Mouse (Mus musculus) activated CD4-positive, CD25-positive, alpha-beta regulatory T cell, adult 9 weeks (primary cell): ENCODE results near the gene Msh2. TPM values are rescaled to one million over a fixed set of nuclear protein-coding genes. Genes with fewer than 3 reads are reported as not detected.

Experiments used
- polyA plus RNA-seq: library from polyadenylated mRNA; unstranded; fragments of 100-300 nt; shearing (Covaris generic); gene quantifications from one replicate; pipeline ENCODE4 v1.2.1, GENCODE M21; 2017

The Msh2 gene
- 77.5 TPM for polyA plus RNA-seq

DNA sequence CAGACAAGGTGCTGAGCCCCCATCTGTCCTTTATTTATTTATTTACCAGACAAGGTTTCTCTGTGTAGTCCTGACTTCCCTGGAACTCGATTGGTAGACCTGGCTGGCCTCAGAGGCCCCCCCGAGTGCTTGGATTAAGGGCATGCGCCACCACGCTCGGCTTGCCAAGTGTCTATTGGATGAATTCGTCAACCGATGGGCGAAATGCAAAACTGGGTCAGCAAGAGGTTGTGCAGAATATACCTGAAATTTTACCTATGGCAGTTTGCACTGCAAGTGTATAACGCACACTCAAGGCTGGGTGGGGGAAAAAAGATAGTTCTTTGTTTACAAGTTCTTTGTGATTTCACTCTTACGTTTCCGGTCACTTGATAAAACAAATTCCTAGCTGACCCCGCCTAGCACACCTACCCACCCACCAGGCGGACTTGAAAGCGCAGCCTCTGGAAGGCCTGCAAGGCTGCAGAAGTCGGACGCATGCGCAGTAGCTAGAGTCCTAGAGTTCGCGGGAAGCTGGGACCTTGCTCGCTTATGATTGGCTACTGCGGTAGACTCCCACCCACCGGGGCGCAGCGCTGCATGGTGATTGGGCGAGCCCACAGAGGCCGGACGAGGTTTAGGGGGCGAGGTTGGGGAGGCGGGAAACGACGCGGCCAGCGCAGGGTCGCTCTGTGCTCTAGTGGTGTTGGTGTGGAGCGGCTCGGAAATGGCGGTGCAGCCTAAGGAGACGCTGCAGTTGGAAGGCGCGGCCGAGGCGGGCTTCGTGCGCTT lies at the start of gene Msh2:
Msh2 (plus strand) TSS at position 441 of the 771 bp plus-strand sequence.

Other genes with a start within 250 kb of the Msh2 start
- gene Stpg4, start 244.6 kb upstream of the Msh2 start, polyA plus RNA-seq: not detected
- 578 TPM for gene Calm2, start 225.4 kb upstream of the Msh2 start, polyA plus RNA-seq
- 4.0 TPM for gene Epcam, start 36.4 kb upstream of the Msh2 start, polyA plus RNA-seq
- not detected for gene Kcnk12, start 125.7 kb downstream of the Msh2 start, polyA plus RNA-seq
- not detected for gene Rpl36-ps4, start 248.6 kb downstream of the Msh2 start, polyA plus RNA-seq